Mouse (Mus musculus) embryonic facial prominence, embryonic 10.5 days (tissue): Measurements from ENCODE around the gene Kcna7. TPM values are rescaled to one million over a fixed set of nuclear protein-coding genes. Genes with fewer than 3 reads are reported as not detected.
"Not testable (repeated sequence)": the region's sequence is repeated elsewhere in the genome, so short reads cannot be mapped to it uniquely, and the experiment has no call there.

ENCODE experiments used
- DNase-seq: peaks from one replicate; pipeline ENCODE4 v3.0.0-alpha.2; 2017; ENCODE audit warnings: low spot score
- H3K27ac ChIP-seq: fragments of 300-500 bp; sonication (generic); replicated peaks from 2 replicates; pipeline ENCODE4 v1.5.1; 2016; ENCODE audit warnings: mild to moderate bottlenecking
- H3K27me3 ChIP-seq: fragments of 300-500 bp; sonication (generic); replicated peaks from 2 replicates; pipeline ENCODE4 v1.6.1; 2016; ENCODE audit warnings: low read depth, mild to moderate bottlenecking; ENCODE audit not compliant: poor library complexity, severe bottlenecking
- H3K36me3 ChIP-seq: fragments of 300-500 bp; sonication (generic); replicated peaks from 2 replicates; pipeline ENCODE4 v1.6.1; 2016; ENCODE audit warnings: mild to moderate bottlenecking, moderate library complexity
- H3K4me1 ChIP-seq: fragments of 300-500 bp; sonication (generic); 2 replicates; pipeline ENCODE4 v1.6.1; 2016
- H3K4me3 ChIP-seq: fragments of 300-500 bp; sonication (generic); 2 replicates; pipeline ENCODE4 v1.5.1; 2016; ENCODE audit warnings: mild to moderate bottlenecking, moderate library complexity
- H3K9me3 ChIP-seq: fragments of 300-500 bp; sonication (generic); 2 replicates; pipeline ENCODE4 v1.6.1; 2016; ENCODE audit warnings: mild to moderate bottlenecking
- WGBS: fragments of 180-500 bp; shearing (Covaris S2); methylation state at CpG from one replicate; pipeline ENCODE4 v1.1.7; 2016; 5-methylcytosine and 5-hydroxymethylcytosine counted together
- polyA plus RNA-seq: library from polyadenylated mRNA; unstranded; fragments of >200 nt; fragmentation: Nextera tagmentation; extraction: Ambion mirVana; gene quantifications from 2 replicates; pipeline ENCODE4 v1.2.1, GENCODE M21; 2016

Kcna7 gene
- polyA plus RNA-seq: 0.06 TPM in 1 of 2 replicates, not detected in the other

GRCm38 (mm10) chr7:45405091-45406075 is at the start of gene Kcna7:
TSS of gene Kcna7 (plus strand) at chr7:45405653.
- Histone ChIP-seq H3K27ac (0 out of 2 replicates have a peak within 1 kb of the TSS, but pooled peaks have one; percentile 40), H3K4me1 (peaks cover 13% of the 10 kb centered on the region), H3K27me3 (peaks cover 56% of the 10 kb centered on the region), H3K36me3 (no peaks in the 10 kb centered on the region), H3K4me3 (peak within 1 kb of the TSS; percentile 53), H3K9me3 (no peaks in the 10 kb centered on the region)
- whole genome bisulfite sequencing: 12% methylated on average over 28 of the region's 28 CpGs
- peak; percentile 74 for DNase-seq

GRCm38 (mm10) chr7:45356087-45356486 is 49.4 kb upstream of the Kcna7 start:
- Histone ChIP-seq H3K36me3 (no peaks in the 10 kb centered on the region), H3K27me3 (peaks cover 46% of the 10 kb centered on the region)

GRCm38 (mm10) chr7:45359081-45359480 is 46.4 kb upstream of the Kcna7 start:
- not testable (repeated sequence) for H3K36me3 ChIP-seq, H3K9me3 ChIP-seq
- peaks cover 61% of the 10 kb centered on the region for H3K27me3 ChIP-seq

More at GRCm38 (mm10) chr7:45356087-45356486, 49.4 kb upstream of the Kcna7 start:
- H3K4me1 ChIP-seq: no peaks in the 10 kb centered on the region
- 63% methylated on average over 13 of the region's 13 CpGs for WGBS
- no peak for DNase-seq
- H3K27ac ChIP-seq: no peak overlapping the region
- 0 out of 2 replicates have a peak overlapping the region, but pooled peaks have one; percentile 4 for H3K4me3 ChIP-seq
- H3K9me3 ChIP-seq: no peaks in the 10 kb centered on the region

GRCm38 (mm10) chr7:45360404-45361125 is 44.9 kb upstream of the Kcna7 start:
- Histone ChIP-seq H3K4me1 (peaks cover 19% of the 10 kb centered on the region), H3K9me3 (no peaks in the 10 kb centered on the region), H3K36me3 (no peaks in the 10 kb centered on the region), H3K27ac (no peak overlapping the region), H3K27me3 (peaks cover 74% of the 10 kb centered on the region), H3K4me3 (peak overlapping the region; percentile 64)
- 54% methylated on average over 18 of the region's 18 CpGs for WGBS
- DNase-seq: no peak

More at GRCm38 (mm10) chr7:45359081-45359480, 46.4 kb upstream of the Kcna7 start:
- DNase-seq, H3K27ac ChIP-seq, H3K4me3 ChIP-seq: not testable (repeated sequence)
- peaks cover 17% of the 10 kb centered on the region for H3K4me1 ChIP-seq
- WGBS: 62% methylated on average over 11 of the region's 11 CpGs

GRCm38 (mm10) chr7:45361243-45361804 is 44.1 kb upstream of the Kcna7 start:
- Histone ChIP-seq H3K27ac (peak overlapping the region; percentile 66), H3K4me1 (peaks cover 27% of the 10 kb centered on the region), H3K27me3 (peaks cover 74% of the 10 kb centered on the region), H3K36me3 (no peaks in the 10 kb centered on the region), H3K4me3 (peak overlapping the region; percentile 64), H3K9me3 (no peaks in the 10 kb centered on the region)
- WGBS: under 1% methylated on average over 43 of the region's 43 CpGs
- DNase-seq: peak; percentile 90

- Histone ChIP-seq H3K4me1 (peaks cover 36% of the 10 kb centered on the region), H3K27ac (no peak overlapping the region), H3K27me3 (peaks cover 76% of the 10 kb centered on the region), H3K9me3 (no peaks in the 10 kb centered on the region), H3K4me3 (peak overlapping the region; percentile 64), H3K36me3 (no peaks in the 10 kb centered on the region)
- DNase-seq: peak; percentile 60
- 4% methylated on average over 13 of the region's 13 CpGs for WGBS
Observed at GRCm38 (mm10) chr7:45362801-45363200, 42.7 kb upstream of the Kcna7 start.

GRCm38 (mm10) chr7:45363983-45364382 is 41.5 kb upstream of the Kcna7 start:
- H3K36me3 ChIP-seq: no peaks in the 10 kb centered on the region
- H3K27ac ChIP-seq: no peak overlapping the region
- no peaks in the 10 kb centered on the region for H3K9me3 ChIP-seq
- H3K27me3 ChIP-seq: peaks cover 86% of the 10 kb centered on the region
- H3K4me3 ChIP-seq: no peak overlapping the region
- DNase-seq: no peak
- H3K4me1 ChIP-seq: peaks cover 41% of the 10 kb centered on the region
- 84% methylated on average over 2 of the region's 2 CpGs for WGBS

GRCm38 (mm10) chr7:45365742-45366651 is 39.5 kb upstream of the Kcna7 start:
- Histone ChIP-seq H3K9me3 (no peaks in the 10 kb centered on the region), H3K4me1 (peaks cover 56% of the 10 kb centered on the region), H3K27me3 (peaks cover 89% of the 10 kb centered on the region), H3K36me3 (no peaks in the 10 kb centered on the region), H3K27ac (peak overlapping the region; percentile 81), H3K4me3 (peak overlapping the region; percentile 70)
- 3% methylated on average over 35 of the region's 35 CpGs for WGBS
- peak; percentile 72 for DNase-seq

- peaks cover 3% of the 10 kb centered on the region for H3K36me3 ChIP-seq
- WGBS: under 1% methylated on average over 26 of the region's 26 CpGs
- DNase-seq: no peak
- H3K4me1 ChIP-seq: peaks cover 58% of the 10 kb centered on the region
- H3K4me3 ChIP-seq: peak within 1 kb of the TSS; percentile 70
- H3K27ac ChIP-seq: peak within 1 kb of the TSS; percentile 81
- no peaks in the 10 kb centered on the region for H3K9me3 ChIP-seq
- peaks cover 83% of the 10 kb centered on the region for H3K27me3 ChIP-seq
Observed at GRCm38 (mm10) chr7:45366652-45367019, 38.8 kb upstream of the Kcna7 start, which contains the start of gene Ppfia3. TSS of gene Ppfia3 (minus strand) at chr7:45367019.

- Histone ChIP-seq H3K27ac (peak overlapping the region; percentile 81), H3K4me3 (peak overlapping the region; percentile 70), H3K36me3 (peaks cover 9% of the 10 kb centered on the region), H3K9me3 (no peaks in the 10 kb centered on the region), H3K27me3 (peaks cover 77% of the 10 kb centered on the region), H3K4me1 (peaks cover 53% of the 10 kb centered on the region)
- DNase-seq: peak; percentile 99
- WGBS: under 1% methylated on average over 70 of the region's 70 CpGs
Observed at GRCm38 (mm10) chr7:45367020-45367880, 38.2 kb upstream of the Kcna7 start.

- H3K4me3 ChIP-seq: peak overlapping the region; percentile 70
- peaks cover 67% of the 10 kb centered on the region for H3K27me3 ChIP-seq
- H3K4me1 ChIP-seq: peaks cover 46% of the 10 kb centered on the region
Observed at GRCm38 (mm10) chr7:45368178-45368577, 37.3 kb upstream of the Kcna7 start.

More at GRCm38 (mm10) chr7:45368178-45368577, 37.3 kb upstream of the Kcna7 start:
- no peak for DNase-seq
- Histone ChIP-seq H3K36me3 (peaks cover 19% of the 10 kb centered on the region), H3K9me3 (no peaks in the 10 kb centered on the region), H3K27ac (no peak overlapping the region)
- 77% methylated on average over 15 of the region's 15 CpGs for WGBS
